Mouse (Mus musculus): ENCODE data around the gene Myh9. TPM values are rescaled to one million over a fixed set of nuclear protein-coding genes. Genes with fewer than 3 reads are reported as not detected.

Gene Myh9
- polyA plus RNA-seq, 1 experiment from 2014 or later, result 14.5 TPM

GRCm38 (mm10) chr15:77763050-77763449 lies 78.9 kb downstream of the Myh9 start:
- Histone ChIP-seq H3K9me3 (no peaks in the 10 kb centered on the region), H3K36me3 (peaks cover 80% of the 10 kb centered on the region)
- WGBS, result 91% methylated on average over 16 of the region's 16 CpGs

GRCm38 (mm10) chr15:77761561-77762380 lies 80.2 kb downstream of the Myh9 start:
- 78% methylated on average over 22 of the region's 22 CpGs for WGBS

More at GRCm38 (mm10) chr15:77763050-77763449, 78.9 kb downstream of the Myh9 start:
- Histone ChIP-seq H3K9ac (no peak overlapping the region), H3K27me3 (no peaks in the 10 kb centered on the region), H3K4me2 (no peak overlapping the region), H3K4me3 (no peak overlapping the region), H3K4me1 (replicated peaks) (no peaks in the 10 kb centered on the region), H3K27ac (no peak overlapping the region)
- no peak for ATAC-seq (ENCODE audit: low FRiP score)

GRCm38 (mm10) chr15:77761083-77761482 lies 80.9 kb downstream of the Myh9 start:
- Histone ChIP-seq H3K9me3 (no peaks in the 10 kb centered on the region), H3K4me3 (no peak overlapping the region), H3K9ac (no peak overlapping the region), H3K27me3 (no peaks in the 10 kb centered on the region), H3K4me2 (no peak overlapping the region), H3K36me3 (peaks cover 61% of the 10 kb centered on the region), H3K27ac (no peak overlapping the region), H3K4me1 (replicated peaks) (no peaks in the 10 kb centered on the region)
- no peak for ATAC-seq (ENCODE audit: low FRiP score)
- WGBS, result 98% methylated on average over 7 of the region's 7 CpGs

More at GRCm38 (mm10) chr15:77761561-77762380, 80.2 kb downstream of the Myh9 start:
- H3K4me1 ChIP-seq (replicated peaks), result no peaks in the 10 kb centered on the region
- H3K4me3 ChIP-seq, result no peak overlapping the region
- no peaks in the 10 kb centered on the region for H3K27me3 ChIP-seq
- H3K9me3 ChIP-seq, result no peaks in the 10 kb centered on the region
- peaks cover 68% of the 10 kb centered on the region for H3K36me3 ChIP-seq
- no peak for ATAC-seq (ENCODE audit: low FRiP score)
- H3K27ac ChIP-seq, result no peak overlapping the region
- H3K9ac ChIP-seq, result no peak overlapping the region
- H3K4me2 ChIP-seq, result no peak overlapping the region

- WGBS, result 97% methylated on average over 16 of the region's 16 CpGs
- no peak for ATAC-seq (ENCODE audit: low FRiP score)
These were observed 81.9 kb downstream of the Myh9 start for GRCm38 (mm10) chr15:77760037-77760436.

GRCm38 (mm10) chr15:77757586-77758226 lies 84.3 kb downstream of the Myh9 start:
- H3K4me3 ChIP-seq, result no peak overlapping the region
- H3K36me3 ChIP-seq, result peaks cover 27% of the 10 kb centered on the region
- no peak overlapping the region for H3K4me2 ChIP-seq
- no peaks in the 10 kb centered on the region for H3K9me3 ChIP-seq
- no peaks in the 10 kb centered on the region for H3K4me1 ChIP-seq (replicated peaks)
- no peak for ATAC-seq (ENCODE audit: low FRiP score)
- WGBS, result 88% methylated on average over 4 of the region's 4 CpGs
- no peak overlapping the region for H3K27ac ChIP-seq
- no peaks in the 10 kb centered on the region for H3K27me3 ChIP-seq
- H3K9ac ChIP-seq, result no peak overlapping the region

More at GRCm38 (mm10) chr15:77760037-77760436, 81.9 kb downstream of the Myh9 start:
- no peak overlapping the region for H3K4me3 ChIP-seq
- no peak overlapping the region for H3K4me2 ChIP-seq
- no peak overlapping the region for H3K9ac ChIP-seq
- no peaks in the 10 kb centered on the region for H3K9me3 ChIP-seq
- H3K36me3 ChIP-seq, result peaks cover 50% of the 10 kb centered on the region
- H3K27me3 ChIP-seq, result no peaks in the 10 kb centered on the region
- H3K4me1 ChIP-seq (replicated peaks), result no peaks in the 10 kb centered on the region
- no peak overlapping the region for H3K27ac ChIP-seq

- H3K27me3 ChIP-seq, result no peaks in the 10 kb centered on the region
- H3K4me3 ChIP-seq, result no peak within 1 kb of the TSS
- ATAC-seq (ENCODE audit: low FRiP score), result peak; percentile 32; the same call in 1 of the 2 replicates
- H3K36me3 ChIP-seq, result peaks cover 18% of the 10 kb centered on the region
- H3K27ac ChIP-seq, result no peak within 1 kb of the TSS
- H3K4me2 ChIP-seq, result peak within 1 kb of the TSS; percentile 10; the same call in 1 of the 2 replicates
- no peaks in the 10 kb centered on the region for H3K9me3 ChIP-seq
- no peaks in the 10 kb centered on the region; the same call in 1 of the 2 replicates for H3K4me1 ChIP-seq (replicated peaks)
- H3K9ac ChIP-seq, result no peak within 1 kb of the TSS
- WGBS, result 11% methylated on average over 9 of the region's 9 CpGs
These were observed 85.1 kb downstream of the Myh9 start, which contains the start of gene Apol8 for GRCm38 (mm10) chr15:77756848-77757247. Gene Apol8 (minus strand): TSS chr15:77757003.

GRCm38 (mm10) chr15:77756081-77756480 lies 85.9 kb downstream of the Myh9 start:
- no peak for ATAC-seq (ENCODE audit: low FRiP score)
- H3K4me2 ChIP-seq, result no peak overlapping the region
- peaks cover 11% of the 10 kb centered on the region for H3K36me3 ChIP-seq
- no peaks in the 10 kb centered on the region; the same call in 1 of the 2 replicates for H3K4me1 ChIP-seq (replicated peaks)
- H3K27me3 ChIP-seq, result no peaks in the 10 kb centered on the region
- no peak overlapping the region for H3K4me3 ChIP-seq
- WGBS, result 68% methylated on average over 2 of the region's 2 CpGs
- H3K9me3 ChIP-seq, result no peaks in the 10 kb centered on the region
- no peak overlapping the region for H3K27ac ChIP-seq
- H3K9ac ChIP-seq, result no peak overlapping the region

GRCm38 (mm10) chr15:77755132-77755531 lies 86.8 kb downstream of the Myh9 start:
- Histone ChIP-seq H3K4me1 (replicated peaks) (no peaks in the 10 kb centered on the region; the same call in 1 of the 2 replicates), H3K36me3 (peaks cover 3% of the 10 kb centered on the region), H3K9me3 (no peaks in the 10 kb centered on the region), H3K4me2 (no peak overlapping the region), H3K4me3 (no peak overlapping the region), H3K9ac (no peak overlapping the region), H3K27me3 (no peaks in the 10 kb centered on the region), H3K27ac (no peak overlapping the region)
- no peak for ATAC-seq (ENCODE audit: low FRiP score)
- WGBS, result no CpG with 5 or more reads among the region's 2 CpGs

- no peak for ATAC-seq (ENCODE audit: low FRiP score)
- Histone ChIP-seq H3K4me2 (no peak overlapping the region), H3K9me3 (no peaks in the 10 kb centered on the region), H3K9ac (no peak overlapping the region), H3K4me1 (replicated peaks) (no peaks in the 10 kb centered on the region; the same call in 1 of the 2 replicates), H3K27me3 (no peaks in the 10 kb centered on the region), H3K27ac (no peak overlapping the region), H3K4me3 (no peak overlapping the region), H3K36me3 (no peaks in the 10 kb centered on the region)
- WGBS, result 57% methylated on average over 11 of the region's 11 CpGs
These were observed 89.5 kb downstream of the Myh9 start for GRCm38 (mm10) chr15:77752443-77752842.

GRCm38 (mm10) chr15:77750461-77750860 lies 91.5 kb downstream of the Myh9 start:
- H3K9ac ChIP-seq, result no peak overlapping the region
- H3K27me3 ChIP-seq, result no peaks in the 10 kb centered on the region
- H3K4me1 ChIP-seq (replicated peaks), result no peaks in the 10 kb centered on the region; the same call in 1 of the 2 replicates
- ATAC-seq (ENCODE audit: low FRiP score), result no peak
- H3K9me3 ChIP-seq, result no peaks in the 10 kb centered on the region
- WGBS, result 53% methylated on average over 1 of the region's 1 CpGs
- no peak overlapping the region for H3K4me2 ChIP-seq
- no peaks in the 10 kb centered on the region for H3K36me3 ChIP-seq
- no peak overlapping the region for H3K27ac ChIP-seq
- no peak overlapping the region for H3K4me3 ChIP-seq

- no peak for ATAC-seq (ENCODE audit: low FRiP score)
- Histone ChIP-seq H3K4me3 (no peak overlapping the region), H3K36me3 (no peaks in the 10 kb centered on the region), H3K9me3 (no peaks in the 10 kb centered on the region), H3K27me3 (no peaks in the 10 kb centered on the region), H3K27ac (no peak overlapping the region), H3K4me1 (replicated peaks) (no peaks in the 10 kb centered on the region; the same call in 1 of the 2 replicates), H3K4me2 (no peak overlapping the region), H3K9ac (no peak overlapping the region)
- 90% methylated on average over 10 of the region's 10 CpGs for WGBS
These were observed 92.3 kb downstream of the Myh9 start for GRCm38 (mm10) chr15:77749717-77750116.

GRCm38 (mm10) chr15:77748414-77748813 lies 93.6 kb downstream of the Myh9 start:
- H3K4me3 ChIP-seq, result no peak overlapping the region
- no peak for ATAC-seq (ENCODE audit: low FRiP score)
- H3K9me3 ChIP-seq, result no peaks in the 10 kb centered on the region
- no peaks in the 10 kb centered on the region for H3K36me3 ChIP-seq
- H3K4me1 ChIP-seq (replicated peaks), result no peaks in the 10 kb centered on the region; the same call in 1 of the 2 replicates
- no peak overlapping the region for H3K4me2 ChIP-seq
- H3K27ac ChIP-seq, result no peak overlapping the region
- no peak overlapping the region for H3K9ac ChIP-seq
- 93% methylated on average over 3 of the region's 3 CpGs for WGBS
- H3K27me3 ChIP-seq, result no peaks in the 10 kb centered on the region
